Mouse (Mus musculus): ENCODE results near the gene A530084C06Rik.

Gene A530084C06Rik

GRCm38 (mm10) chr13:31558521-31559418, at the start of gene A530084C06Rik:
Gene A530084C06Rik, minus strand, starts transcription at chr13:31559333.
- no peak for DNase-seq (ENCODE audit: low read depth, low spot score)

DNA sequence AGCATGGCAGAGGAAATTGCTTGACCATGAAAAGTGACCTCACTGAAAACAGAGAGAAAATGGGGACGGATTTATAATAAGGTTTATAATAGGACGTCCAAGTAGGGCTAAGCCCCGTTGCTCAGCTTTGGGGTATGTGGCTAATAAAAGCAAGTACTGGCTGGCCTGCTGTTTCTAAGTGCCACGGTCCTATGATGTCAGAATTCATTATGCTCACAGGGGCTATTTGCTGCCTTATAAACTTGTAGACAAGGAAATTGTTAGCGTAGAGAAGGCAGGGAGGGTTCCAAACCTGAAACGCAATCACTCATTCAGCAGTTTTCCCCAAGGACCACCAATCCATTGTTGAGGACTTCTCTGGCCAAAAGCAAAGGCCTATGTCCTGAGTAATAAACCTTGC, 44.8 kb upstream of the A530084C06Rik start:
- DNase-seq (ENCODE audit: low read depth, low spot score): no peak

DNA sequence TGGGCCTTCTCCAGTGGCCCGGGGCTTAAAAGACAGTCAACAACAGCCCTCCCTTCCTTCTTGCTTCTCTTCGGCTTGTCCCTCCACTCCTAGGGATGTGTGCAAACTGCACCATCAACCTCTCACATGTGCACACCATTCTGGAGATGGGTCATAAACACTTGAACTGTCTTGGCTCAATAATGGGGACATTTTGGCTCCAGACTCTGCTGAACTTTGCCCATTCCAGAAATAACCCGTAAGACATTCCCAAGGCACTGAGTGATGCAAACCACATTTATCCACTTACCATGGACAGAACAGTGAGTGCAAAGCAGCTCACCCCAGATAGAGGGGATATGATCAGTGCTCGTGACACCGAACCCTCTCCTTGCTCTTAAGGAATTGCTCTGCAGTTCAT, 40.4 kb upstream of the A530084C06Rik start:
- DNase-seq (ENCODE audit: low read depth, low spot score): peak; percentile 28

- DNase-seq (ENCODE audit: low read depth, low spot score): no peak
These were observed 28.2 kb upstream of the A530084C06Rik start for GRCm38 (mm10) chr13:31587341-31587740.

- no peak for DNase-seq (ENCODE audit: low read depth, low spot score)
These were observed 20.7 kb upstream of the A530084C06Rik start for GRCm38 (mm10) chr13:31579866-31580265.

DNA sequence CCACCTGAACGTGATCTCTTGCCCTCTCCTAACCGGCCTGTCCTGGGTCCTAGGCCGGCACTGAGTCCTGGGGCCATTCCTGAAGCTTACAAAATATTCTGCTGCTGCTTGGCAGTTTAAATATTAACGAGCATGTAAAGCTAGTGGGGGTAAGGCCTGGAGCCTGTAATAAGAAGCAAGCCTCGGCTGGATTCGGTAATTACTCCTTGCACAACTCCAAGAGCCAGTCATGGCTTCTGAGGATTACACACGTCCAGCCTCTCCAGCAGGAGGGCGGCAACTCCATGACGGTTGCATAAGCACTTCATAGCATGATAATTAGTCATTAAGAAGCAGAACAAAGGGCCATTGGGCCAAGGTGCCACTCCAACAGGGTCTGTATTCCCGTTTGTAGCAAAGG, 19.3 kb upstream of the A530084C06Rik start:
- DNase-seq (ENCODE audit: low read depth, low spot score): no peak

GRCm38 (mm10) chr13:31577576-31577975, 18.4 kb upstream of the A530084C06Rik start:
- peak; percentile 39 for DNase-seq (ENCODE audit: low read depth, low spot score)

DNA sequence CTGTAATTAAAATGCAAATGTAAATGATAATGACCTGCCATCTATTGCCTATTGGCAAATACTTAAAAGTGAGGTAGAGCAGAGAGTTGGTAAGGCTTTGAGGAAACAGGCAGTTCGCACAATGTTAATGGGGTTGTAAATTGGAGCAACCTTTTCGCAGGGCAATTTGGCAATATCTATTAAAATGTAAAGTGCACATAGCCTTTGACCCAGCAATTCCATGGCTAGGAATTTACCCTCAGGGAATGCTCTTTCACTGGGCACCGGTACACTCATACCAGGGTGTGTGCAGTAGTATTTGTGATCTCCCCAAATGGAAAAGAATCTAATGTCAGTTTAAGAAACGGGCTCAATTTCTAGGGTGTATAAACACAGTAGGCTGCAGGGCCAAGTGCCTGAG, 17.6 kb upstream of the A530084C06Rik start:
- no peak for DNase-seq (ENCODE audit: low read depth, low spot score)

DNA sequence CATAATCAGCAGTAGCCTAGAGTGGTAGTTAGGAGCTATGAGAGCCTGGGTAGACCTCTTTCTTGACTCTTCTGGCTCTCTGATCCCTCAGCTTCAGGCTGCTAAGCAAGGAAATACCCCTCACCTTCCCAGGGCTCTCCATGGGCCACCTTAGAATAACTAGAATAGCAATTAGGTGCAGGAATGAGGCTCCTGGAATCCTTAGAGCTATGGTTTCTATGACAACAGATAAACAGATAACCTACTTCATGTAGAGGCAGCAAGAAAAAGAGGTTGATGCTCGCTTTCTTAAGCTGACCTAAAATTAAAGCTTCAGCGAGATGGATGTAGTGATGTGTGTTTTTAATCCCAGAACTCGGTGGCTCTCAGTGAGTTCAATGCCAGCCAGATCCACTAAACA, 15.5 kb upstream of the A530084C06Rik start:
- no peak for DNase-seq (ENCODE audit: low read depth, low spot score)

DNA sequence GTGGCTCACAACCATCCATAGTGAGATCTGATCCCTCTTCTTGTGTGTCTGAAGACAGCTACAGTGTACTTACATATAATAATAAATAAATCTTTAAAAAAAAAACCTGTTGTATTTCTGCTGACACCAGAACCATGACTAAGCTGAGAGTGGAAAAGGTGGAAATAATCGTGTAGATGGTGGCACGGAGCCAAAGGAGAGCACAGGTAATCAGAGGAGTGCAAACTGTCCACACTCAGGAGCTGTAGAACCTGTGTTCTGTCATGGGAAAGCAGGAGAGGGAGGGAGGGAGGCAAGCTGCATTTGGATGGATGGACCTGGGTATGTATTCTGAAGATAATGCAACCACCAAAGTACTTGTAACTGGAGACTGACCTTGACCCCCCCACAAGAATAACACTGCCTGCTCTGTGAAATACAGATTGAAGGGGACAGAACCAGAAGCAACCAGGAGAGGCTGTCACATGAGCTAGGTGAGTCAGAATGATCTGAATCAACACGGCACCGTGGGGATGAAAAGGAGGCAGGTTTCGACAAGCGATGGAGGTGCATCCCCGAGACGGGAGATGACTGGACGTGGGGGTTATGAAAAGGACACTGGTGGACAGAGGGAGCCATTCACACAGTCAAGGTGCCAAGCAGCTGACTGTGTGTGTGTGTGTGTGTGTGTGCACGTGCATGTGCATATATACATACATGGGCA, 13.8 kb upstream of the A530084C06Rik start:
- no peak for DNase-seq (ENCODE audit: low read depth, low spot score)

- peak; percentile 89 for DNase-seq (ENCODE audit: low read depth, low spot score)
These were observed 8.6 kb upstream of the A530084C06Rik start for GRCm38 (mm10) chr13:31567617-31568294.

GRCm38 (mm10) chr13:31567099-31567498, 8.0 kb upstream of the A530084C06Rik start:
- DNase-seq (ENCODE audit: low read depth, low spot score): no peak

DNA sequence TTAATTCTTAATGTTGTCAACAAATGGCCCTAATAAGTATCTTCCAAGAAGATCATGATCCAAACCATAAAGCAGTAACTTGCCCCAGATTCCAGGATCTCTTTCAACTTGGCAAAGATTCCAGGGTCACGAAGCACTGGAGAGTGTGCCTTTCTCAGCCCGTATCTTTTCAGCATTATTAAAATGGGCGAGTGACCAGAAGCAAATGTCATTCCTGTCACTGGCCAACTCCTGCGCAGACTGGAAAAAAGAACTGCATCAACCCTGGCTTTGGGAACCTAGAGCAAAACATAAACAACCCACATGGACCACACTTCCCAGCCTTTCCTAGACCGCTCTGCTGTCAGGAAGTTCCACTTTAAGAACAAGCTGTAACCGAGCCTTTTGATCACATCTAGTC, 5.3 kb upstream of the A530084C06Rik start:
- DNase-seq (ENCODE audit: low read depth, low spot score): no peak

GRCm38 (mm10) chr13:31559419-31560144, 449 bp upstream of the A530084C06Rik start:
- no peak for DNase-seq (ENCODE audit: low read depth, low spot score)

DNA sequence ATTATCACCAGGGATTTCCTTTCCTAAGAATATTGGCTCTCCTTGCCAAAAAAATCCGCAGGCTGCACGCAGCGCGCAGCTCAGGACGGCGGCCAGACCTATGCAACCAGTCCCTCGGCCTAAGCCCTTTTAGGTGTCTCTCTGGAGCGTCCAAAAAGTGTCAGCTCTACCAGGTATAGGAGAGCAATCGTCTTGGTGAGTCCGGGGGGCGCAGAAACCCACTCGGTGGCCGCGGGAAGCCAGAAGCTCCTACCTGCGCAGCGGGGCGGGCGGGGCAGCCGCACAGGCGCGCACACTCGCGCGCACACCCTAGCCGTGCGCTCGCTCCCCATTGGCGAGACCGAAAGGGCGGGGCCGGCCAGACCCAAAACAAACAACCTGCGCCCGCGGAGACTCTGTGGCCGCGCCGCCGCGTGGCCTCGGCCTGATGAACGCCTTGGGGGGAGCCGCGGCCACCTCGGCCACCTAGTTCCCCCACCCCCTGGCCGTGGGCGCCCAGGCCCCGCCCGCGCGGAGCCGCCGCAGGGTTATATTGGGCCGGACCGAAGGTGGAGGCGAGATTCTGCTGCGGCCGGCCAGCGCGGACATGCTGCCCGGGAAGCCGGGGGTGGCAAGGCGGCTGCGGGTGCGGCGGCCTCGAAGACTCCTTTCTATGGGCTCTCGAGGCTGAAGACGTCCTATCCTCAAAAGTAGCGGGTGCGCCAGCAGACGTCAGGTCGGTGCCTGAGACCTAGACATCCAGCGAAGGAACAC, 1.2 kb downstream of the A530084C06Rik start:
- no peak for DNase-seq (ENCODE audit: low read depth, low spot score)

GRCm38 (mm10) chr13:31556964-31557767, 2.0 kb downstream of the A530084C06Rik start:
- no peak for DNase-seq (ENCODE audit: low read depth, low spot score)

GRCm38 (mm10) chr13:31555834-31556233, 3.3 kb downstream of the A530084C06Rik start, which contains the start of gene Foxq1:
Gene Foxq1, plus strand, starts transcription at chr13:31556134.
- no peak for DNase-seq (ENCODE audit: low read depth, low spot score)

- DNase-seq (ENCODE audit: low read depth, low spot score): no peak
These were observed 11.5 kb downstream of the A530084C06Rik start for GRCm38 (mm10) chr13:31547610-31548009.

DNA sequence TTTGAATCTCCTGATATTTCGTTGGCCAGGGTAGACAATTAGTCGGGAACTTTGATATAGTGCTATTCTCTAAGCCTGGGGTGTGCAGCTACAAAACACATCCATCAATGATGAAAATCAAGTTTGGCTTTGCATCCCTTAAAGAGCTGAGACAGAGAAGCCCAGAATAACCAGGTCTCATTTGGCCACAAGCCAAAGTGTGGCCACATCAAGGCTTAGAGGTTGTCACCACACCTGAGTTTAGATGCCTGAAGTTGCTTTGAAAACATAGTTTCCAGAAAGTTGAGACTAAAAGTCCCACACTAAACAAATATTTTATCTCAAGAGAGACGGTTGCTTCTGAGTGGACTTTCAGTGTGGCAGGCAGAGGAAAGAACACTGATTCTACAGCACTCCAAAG, 11.9 kb downstream of the A530084C06Rik start:
- no peak for DNase-seq (ENCODE audit: low read depth, low spot score)

DNA sequence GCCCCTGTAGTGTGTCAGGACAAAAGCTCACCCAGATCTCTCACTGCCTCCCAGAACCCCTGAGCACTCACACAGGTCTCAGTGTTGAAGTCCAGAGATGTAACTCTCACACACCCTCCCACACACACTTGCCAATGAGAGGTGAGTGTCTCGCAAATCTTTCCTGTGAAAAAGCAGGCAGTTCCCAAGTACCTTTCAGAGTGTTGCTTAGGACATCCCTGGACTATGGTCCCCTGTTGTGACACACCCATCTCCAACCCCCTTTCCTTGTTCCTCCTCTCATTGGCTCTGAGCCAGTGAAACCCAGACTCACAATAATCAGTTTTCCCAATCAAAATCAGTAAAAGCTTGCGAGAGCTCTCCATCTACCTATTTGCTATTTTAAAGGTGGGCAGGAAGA, 12.3 kb downstream of the A530084C06Rik start:
- no peak for DNase-seq (ENCODE audit: low read depth, low spot score)
